In the genomic region with DNA sequence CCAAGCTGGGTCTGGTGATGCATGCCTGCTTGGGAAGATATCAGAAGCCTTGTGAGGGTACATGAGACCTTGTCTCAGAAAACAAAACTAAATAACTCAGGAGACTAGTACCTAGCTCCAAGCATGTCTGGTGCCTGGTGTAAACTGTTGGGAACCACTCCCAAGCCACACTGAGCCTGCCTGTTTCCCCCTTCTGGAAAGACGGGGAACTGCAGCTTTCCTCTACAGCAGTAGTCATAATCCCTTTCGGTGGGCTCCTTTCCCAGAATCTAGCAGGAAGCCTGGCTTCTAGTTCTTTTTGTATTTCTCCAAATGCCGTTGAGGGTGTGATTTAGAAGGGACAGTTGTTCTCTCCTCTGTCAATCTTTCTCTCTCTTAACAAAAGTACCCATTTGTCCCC, we compare ENCODE assay signal across 9 mouse cellular contexts. TPM values are rescaled to one million over a fixed set of nuclear protein-coding genes. Genes with fewer than 3 reads are reported as not detected.
DNase-seq lines count a peak whose midpoint lies in the region; ATAC-seq and TF ChIP-seq lines count a peak whose summit lies in the region.
"Had no signal": no experiment of that assay in that cellular context is flagged by ENCODE, and none has a peak within 500 bp of the region (broad histone marks: within the 10 kb centered on the region; RNA-seq: fewer than 3 reads in every experiment).

No protein-coding gene starts in this region.

- peak; percentile 83 for DNase-seq in forebrain, embryonic 14.5 days (ENCODE audit: low spot score)
- DNase-seq in midbrain, embryonic 11.5 days (ENCODE audit: low spot score, missing footprints): peak; percentile 94
- DNase-seq in adrenal gland, postnatal 25 days: peak; percentile 50
- peak; percentile 66 for DNase-seq in forelimb bud, embryonic 11.5 days (ENCODE audit: low read depth, low spot score)
- no peak for DNase-seq in liver, embryonic 14.5 days (ENCODE audit: low read depth in 3 of 3, low spot score in 3 of 3)
- peak; percentile 77 for DNase-seq in right cerebral cortex, postnatal 4 days

- TF ChIP-seq EP300 in liver, embryonic 14.5 days (IDR thresholded peaks at IDR 0.05; ENCODE audit: low read depth): no peak

- H3K27ac ChIP-seq in forebrain, embryonic 14.5 days (ENCODE audit: low read depth, low read length): no peak overlapping the region
- no peak overlapping the region for H3K27ac ChIP-seq in forebrain, embryonic 13.5 days
- H3K27ac ChIP-seq in midbrain, embryonic 11.5 days (ENCODE audit: low read depth, low read length): no peak overlapping the region
- no peak overlapping the region for H3K27ac ChIP-seq in midbrain, embryonic 16.5 days (ENCODE audit: low read length)
- H3K27ac ChIP-seq in liver, embryonic 14.5 days: no peak overlapping the region
- H3K27ac ChIP-seq: heart, embryonic 15.5 days had no signal

- no peaks in the 10 kb centered on the region for H3K36me3 ChIP-seq in forebrain, embryonic 14.5 days (ENCODE audit: control insufficient read depth, insufficient read depth, low read length)
- no peaks in the 10 kb centered on the region for H3K36me3 ChIP-seq in forebrain, embryonic 13.5 days (ENCODE audit: poor library complexity, severe bottlenecking)
- no peaks in the 10 kb centered on the region for H3K36me3 ChIP-seq in midbrain, embryonic 11.5 days (ENCODE audit: control insufficient read depth, insufficient read depth, low read length)
- no peaks in the 10 kb centered on the region for H3K36me3 ChIP-seq in midbrain, embryonic 16.5 days (ENCODE audit: control insufficient read depth, insufficient read depth, low read length)
- no peaks in the 10 kb centered on the region for H3K36me3 ChIP-seq in liver, embryonic 14.5 days (replicated peaks; ENCODE audit: control insufficient read depth, insufficient read depth, low read depth)
- H3K36me3 ChIP-seq: heart, embryonic 15.5 days had no signal

- H3K9ac ChIP-seq in forebrain, embryonic 14.5 days (ENCODE audit: low read length): no peak overlapping the region
- no peak overlapping the region for H3K9ac ChIP-seq in forebrain, embryonic 13.5 days
- H3K9ac ChIP-seq in midbrain, embryonic 11.5 days (ENCODE audit: low read length): no peak overlapping the region
- no peak overlapping the region for H3K9ac ChIP-seq in midbrain, embryonic 16.5 days (ENCODE audit: low read depth, low read length)
- no peak overlapping the region for H3K9ac ChIP-seq in liver, embryonic 14.5 days (replicated peaks)
- H3K9ac ChIP-seq: heart, embryonic 15.5 days had no signal

- WGBS in forebrain, embryonic 14.5 days: 21% methylated on average over 3 of the region's 3 CpGs
- WGBS in forebrain, embryonic 13.5 days: 21% methylated on average over 3 of the region's 3 CpGs
- WGBS in midbrain, embryonic 11.5 days: 22% methylated on average over 3 of the region's 3 CpGs
- WGBS in midbrain, embryonic 16.5 days: 12% methylated on average over 3 of the region's 3 CpGs
- 16% methylated on average over 3 of the region's 3 CpGs for WGBS in liver, embryonic 14.5 days (ENCODE audit: insufficient replicate concordance)

- H3K4me3 ChIP-seq in forebrain, embryonic 14.5 days (ENCODE audit: low read depth, low read length): no peak overlapping the region
- no peak overlapping the region for H3K4me3 ChIP-seq in forebrain, embryonic 13.5 days
- H3K4me3 ChIP-seq in midbrain, embryonic 11.5 days (ENCODE audit: low read depth, low read length): no peak overlapping the region
- no peak overlapping the region for H3K4me3 ChIP-seq in midbrain, embryonic 16.5 days (ENCODE audit: low read depth, low read length)
- H3K4me3 ChIP-seq in liver, embryonic 14.5 days (ENCODE audit: insufficient read depth in 1 of 2, low read depth in 2 of 2, low read length in 2 of 2): no peak overlapping the region
- H3K4me3 ChIP-seq: heart, embryonic 15.5 days had no signal

- H3K27me3 ChIP-seq in forebrain, embryonic 14.5 days (replicated peaks; ENCODE audit: control insufficient read depth, insufficient read depth, low read length): peaks cover 38% of the 10 kb centered on the region
- H3K27me3 ChIP-seq in forebrain, embryonic 13.5 days: peaks cover 45% of the 10 kb centered on the region
- peaks cover 39% of the 10 kb centered on the region for H3K27me3 ChIP-seq in midbrain, embryonic 11.5 days (ENCODE audit: control insufficient read depth, insufficient read depth, low read length)
- H3K27me3 ChIP-seq in midbrain, embryonic 16.5 days (ENCODE audit: control insufficient read depth, insufficient read depth, low read depth, low read length): peaks cover 36% of the 10 kb centered on the region
- peaks cover 40% of the 10 kb centered on the region for H3K27me3 ChIP-seq in liver, embryonic 14.5 days (ENCODE audit: control insufficient read depth, insufficient read depth, low read length)

- ATAC-seq in forebrain, embryonic 14.5 days: no peak
- ATAC-seq in forebrain, embryonic 13.5 days: no peak
- ATAC-seq in midbrain, embryonic 11.5 days (ENCODE audit: low FRiP score): no peak
- ATAC-seq in midbrain, embryonic 16.5 days: no peak
- no peak for ATAC-seq in liver, embryonic 14.5 days (ENCODE audit: insufficient read depth)

- H3K9me3 ChIP-seq in forebrain, embryonic 14.5 days (replicated peaks; ENCODE audit: control insufficient read depth, low read length): no peaks in the 10 kb centered on the region
- H3K9me3 ChIP-seq in forebrain, embryonic 13.5 days (replicated peaks): no peaks in the 10 kb centered on the region
- no peaks in the 10 kb centered on the region for H3K9me3 ChIP-seq in midbrain, embryonic 11.5 days (ENCODE audit: control insufficient read depth, low read length)
- H3K9me3 ChIP-seq in midbrain, embryonic 16.5 days (replicated peaks; ENCODE audit: control insufficient read depth, low read length, poor library complexity, severe bottlenecking): no peaks in the 10 kb centered on the region
- no peaks in the 10 kb centered on the region for H3K9me3 ChIP-seq in liver, embryonic 14.5 days (ENCODE audit: control insufficient read depth, low read length)
- H3K9me3 ChIP-seq: heart, embryonic 15.5 days had no signal

- TF ChIP-seq CTCF in liver, embryonic 14.5 days (IDR thresholded peaks at IDR 0.05; ENCODE audit: low read depth): peak; percentile 82

- H3K4me1 ChIP-seq in forebrain, embryonic 14.5 days (ENCODE audit: control insufficient read depth, insufficient read depth, low read length): no peaks in the 10 kb centered on the region
- peaks cover 8% of the 10 kb centered on the region; the same call in 1 of the 2 replicates for H3K4me1 ChIP-seq in forebrain, embryonic 13.5 days
- H3K4me1 ChIP-seq in midbrain, embryonic 11.5 days (ENCODE audit: control insufficient read depth, insufficient read depth, low read length): peaks cover 6% of the 10 kb centered on the region; the same call in 1 of the 2 replicates
- peaks cover 4% of the 10 kb centered on the region; the same call in 1 of the 2 replicates for H3K4me1 ChIP-seq in midbrain, embryonic 16.5 days (ENCODE audit: control insufficient read depth, insufficient read depth, low read length)
- no peaks in the 10 kb centered on the region for H3K4me1 ChIP-seq in liver, embryonic 14.5 days (replicated peaks; ENCODE audit: control insufficient read depth in 2 of 2, insufficient read depth in 2 of 2, low read length in 1 of 2)

- H3K4me2 ChIP-seq in forebrain, embryonic 14.5 days (ENCODE audit: low read length): no peak overlapping the region
- H3K4me2 ChIP-seq in forebrain, embryonic 13.5 days: no peak overlapping the region
- H3K4me2 ChIP-seq in midbrain, embryonic 11.5 days: no peak overlapping the region
- no peak overlapping the region for H3K4me2 ChIP-seq in midbrain, embryonic 16.5 days (ENCODE audit: low read length)
- H3K4me2 ChIP-seq in liver, embryonic 14.5 days (ENCODE audit: low read depth): no peak overlapping the region
- H3K4me2 ChIP-seq: heart, embryonic 15.5 days had no signal

RNA-seq across cellular contexts. Expression of gene Isl2, which starts 2.6 kb away (rescaled TPM):
- polyA plus RNA-seq in forebrain, embryonic 14.5 days (2014; fragmentation: Nextera tagmentation; extraction: Ambion mirVana): 0.11 TPM in 1 of 2 replicates, not detected in the other
- polyA plus RNA-seq in forebrain, embryonic 13.5 days (2015; fragmentation: Nextera tagmentation; extraction: Ambion mirVana): 0.19 TPM in 1 of 2 replicates, not detected in the other
- polyA plus RNA-seq in midbrain, embryonic 11.5 days (2014; fragmentation: Nextera tagmentation; extraction: Ambion mirVana): 5.2 and 7.1 TPM in 2 replicates
- polyA plus RNA-seq in midbrain, embryonic 16.5 days (2015; fragmentation: Nextera tagmentation; extraction: Ambion mirVana): 1.1 and 1.7 TPM in 2 replicates
- total RNA-seq in adrenal gland, postnatal 25 days (2021): not detected in 2 replicates
- 0.16 and 0.19 TPM in 2 replicates for polyA plus RNA-seq in liver, embryonic 14.5 days (2012; rRNA removed)
- polyA plus RNA-seq in liver, embryonic 14.5 days (2014; fragmentation: Nextera tagmentation; extraction: Ambion mirVana): 0.10 TPM in 1 of 2 replicates, not detected in the other

RNA-seq across cellular contexts. Expression of gene Etfa, which starts 23.9 kb away (rescaled TPM):
- polyA plus RNA-seq in forebrain, embryonic 14.5 days (2014; fragmentation: Nextera tagmentation; extraction: Ambion mirVana): 98.5 and 111 TPM in 2 replicates
- 119 and 129 TPM in 2 replicates for polyA plus RNA-seq in forebrain, embryonic 13.5 days (2015; fragmentation: Nextera tagmentation; extraction: Ambion mirVana)
- 141 and 149 TPM in 2 replicates for polyA plus RNA-seq in midbrain, embryonic 11.5 days (2014; fragmentation: Nextera tagmentation; extraction: Ambion mirVana)
- polyA plus RNA-seq in midbrain, embryonic 16.5 days (2015; fragmentation: Nextera tagmentation; extraction: Ambion mirVana): 77.1 and 81.2 TPM in 2 replicates
- 473 and 491 TPM in 2 replicates for total RNA-seq in adrenal gland, postnatal 25 days (2021)
- 73.3 and 87.6 TPM in 2 replicates for polyA plus RNA-seq in liver, embryonic 14.5 days (2012; rRNA removed)
- polyA plus RNA-seq in liver, embryonic 14.5 days (2014; fragmentation: Nextera tagmentation; extraction: Ambion mirVana): 181 and 189 TPM in 2 replicates

Comparison
In these comparisons a context has a peak if more than half of its experiments do, and no peak if none do; other contexts are left out.
1. DNase-seq: peak in forebrain, embryonic 14.5 days (single experiment), midbrain, embryonic 11.5 days (single experiment), adrenal gland, postnatal 25 days (single experiment), forelimb bud, embryonic 11.5 days (single experiment) and right cerebral cortex, postnatal 4 days (single experiment); none in liver, embryonic 14.5 days (0 of 3).